Mouse (Mus musculus): ENCODE measurements around the gene Pik3c2b. TPM values are rescaled to one million over a fixed set of nuclear protein-coding genes. Genes with fewer than 3 reads are reported as not detected.
A peak's percentile ranks its signal among the peaks of the same experiment; 100 is the strongest.

The Pik3c2b gene
- polyA plus RNA-seq, 1 experiment from 2014 or later = 7.1 TPM

- Histone ChIP-seq H3K4me2 (no peak overlapping the region), H3K36me3 (ENCODE audit: insufficient read depth) (0 out of 2 replicates have a peak, but pooled peaks cover 3% of the 10 kb centered on the region), H3K9me3 (ENCODE audit: low read depth, low read length) (no peaks in the 10 kb centered on the region), H3K9ac (no peak overlapping the region), H3K4me1 (ENCODE audit: insufficient read depth) (peaks cover 20% of the 10 kb centered on the region), H3K27ac (ENCODE audit: low read depth) (peak overlapping the region; percentile 83; the same call in 1 of the 2 replicates), H3K4me3 (ENCODE audit: low read depth, low read length) (no peak overlapping the region), H3K27me3 (ENCODE audit: insufficient read depth, low read length) (no peaks in the 10 kb centered on the region)
- ATAC-seq (ENCODE audit: insufficient read depth) (no peak), DNase-seq (peak; percentile 57)
- WGBS = 68% methylated on average over 16 of the region's 16 CpGs
- TF ChIP-seq CTCF (IDR thresholded peaks at IDR 0.05; ENCODE audit: low read depth) = no peak
These were observed 26.4 kb downstream of the Pik3c2b start for GRCm38 (mm10) chr1:133071666-133072381.

DNA sequence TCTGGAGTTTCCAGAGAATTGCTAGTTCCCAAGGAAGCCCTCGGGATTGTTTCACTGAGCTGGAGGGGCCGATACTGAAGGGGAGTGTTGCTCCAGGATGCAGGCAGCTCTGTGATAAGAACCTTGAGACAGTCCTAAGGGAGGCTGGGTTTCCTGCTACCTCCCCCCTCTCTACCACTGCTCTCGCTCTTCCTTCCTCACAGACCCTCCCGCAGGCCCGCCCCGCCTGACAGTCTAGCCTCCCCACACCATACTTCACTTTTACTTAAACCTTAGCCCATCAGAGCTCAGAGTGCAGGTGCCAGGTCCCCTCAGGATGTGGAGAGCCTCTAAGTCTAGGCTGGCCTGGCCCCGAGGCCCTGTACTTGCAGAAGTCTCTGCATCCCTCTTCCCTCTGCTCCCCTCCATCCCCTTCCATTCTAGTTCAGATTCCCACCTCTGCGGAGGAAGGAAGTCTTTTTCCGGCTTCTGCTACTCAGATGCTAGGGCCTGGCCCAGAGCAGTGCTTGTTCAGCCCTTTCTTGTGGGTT, 27.9 kb downstream of the Pik3c2b start:
- WGBS = 42% methylated on average over 9 of the region's 9 CpGs
- H3K27me3 ChIP-seq (ENCODE audit: insufficient read depth, low read length) = no peaks in the 10 kb centered on the region
- H3K4me2 ChIP-seq = 0 out of 2 replicates have a peak overlapping the region, but pooled peaks have one; percentile 7
- 0 out of 2 replicates have a peak, but pooled peaks cover 3% of the 10 kb centered on the region for H3K36me3 ChIP-seq (ENCODE audit: insufficient read depth)
- H3K4me1 ChIP-seq (ENCODE audit: insufficient read depth) = peaks cover 35% of the 10 kb centered on the region
- no peak for TF ChIP-seq CTCF (IDR thresholded peaks at IDR 0.05; ENCODE audit: low read depth)
- no peak overlapping the region for H3K4me3 ChIP-seq (ENCODE audit: low read depth, low read length)
- H3K9ac ChIP-seq = no peak overlapping the region; the same call in 1 of the 2 replicates
- H3K9me3 ChIP-seq (ENCODE audit: low read depth, low read length) = no peaks in the 10 kb centered on the region
- peak overlapping the region; percentile 83 for H3K27ac ChIP-seq (ENCODE audit: low read depth)
- DNase-seq (peak; percentile 52), ATAC-seq (ENCODE audit: insufficient read depth) (peak; percentile 43; the same call in 1 of the 2 replicates)

DNA sequence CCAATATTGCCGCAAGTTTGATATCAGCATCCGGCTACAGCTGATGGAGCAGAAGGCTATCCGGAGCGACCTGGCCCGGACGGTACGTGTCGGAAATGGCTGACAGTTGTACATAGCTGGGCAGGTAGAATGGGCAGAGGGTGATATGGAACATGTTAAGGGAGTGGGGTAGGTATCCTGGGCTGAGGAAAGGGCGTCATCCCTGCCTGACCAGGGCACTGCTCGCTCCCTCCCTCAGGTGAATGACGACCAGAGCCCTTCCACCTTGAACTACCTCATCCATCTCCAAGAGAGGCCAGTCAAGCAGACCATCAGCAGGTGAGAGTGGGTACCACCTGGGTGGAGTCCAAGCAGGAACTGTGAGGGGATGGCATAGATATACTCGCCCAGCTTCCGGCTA, 29.1 kb downstream of the Pik3c2b start:
- WGBS = 90% methylated on average over 13 of the region's 13 CpGs
- ATAC-seq (ENCODE audit: insufficient read depth) (no peak), DNase-seq (no peak)
- peaks cover 35% of the 10 kb centered on the region for H3K4me1 ChIP-seq (ENCODE audit: insufficient read depth)
- H3K9me3 ChIP-seq (ENCODE audit: low read depth, low read length) = no peaks in the 10 kb centered on the region
- no peak overlapping the region for H3K4me3 ChIP-seq (ENCODE audit: low read depth, low read length)
- H3K36me3 ChIP-seq (ENCODE audit: insufficient read depth) = peaks cover 1% of the 10 kb centered on the region; the same call in 1 of the 2 replicates
- no peak for TF ChIP-seq CTCF (IDR thresholded peaks at IDR 0.05; ENCODE audit: low read depth)
- H3K9ac ChIP-seq = no peak overlapping the region
- H3K27me3 ChIP-seq (ENCODE audit: insufficient read depth, low read length) = no peaks in the 10 kb centered on the region
- H3K27ac ChIP-seq (ENCODE audit: low read depth) = no peak overlapping the region; the same call in 1 of the 2 replicates
- H3K4me2 ChIP-seq = no peak overlapping the region

GRCm38 (mm10) chr1:133075651-133076400, 30.4 kb downstream of the Pik3c2b start:
- Histone ChIP-seq H3K27me3 (ENCODE audit: insufficient read depth, low read length) (no peaks in the 10 kb centered on the region), H3K4me3 (ENCODE audit: low read depth, low read length) (no peak overlapping the region), H3K9ac (no peak overlapping the region), H3K4me2 (no peak overlapping the region), H3K27ac (ENCODE audit: low read depth) (no peak overlapping the region), H3K9me3 (ENCODE audit: low read depth, low read length) (no peaks in the 10 kb centered on the region), H3K36me3 (ENCODE audit: insufficient read depth) (peaks cover 4% of the 10 kb centered on the region; the same call in 1 of the 2 replicates), H3K4me1 (ENCODE audit: insufficient read depth) (peaks cover 31% of the 10 kb centered on the region)
- DNase-seq = no peak
- no peak for ATAC-seq (ENCODE audit: insufficient read depth)
- no peak for TF ChIP-seq CTCF (IDR thresholded peaks at IDR 0.05; ENCODE audit: low read depth)
- 67% methylated on average over 6 of the region's 6 CpGs for WGBS

GRCm38 (mm10) chr1:133076681-133077514, 31.4 kb downstream of the Pik3c2b start:
- 27% methylated on average over 20 of the region's 20 CpGs for WGBS
- peak overlapping the region; percentile 10; the same call in 1 of the 2 replicates for H3K4me2 ChIP-seq
- peak overlapping the region; percentile 65; the same call in 1 of the 2 replicates for H3K27ac ChIP-seq (ENCODE audit: low read depth)
- H3K27me3 ChIP-seq (ENCODE audit: insufficient read depth, low read length) = no peaks in the 10 kb centered on the region
- peaks cover 4% of the 10 kb centered on the region; the same call in 1 of the 2 replicates for H3K36me3 ChIP-seq (ENCODE audit: insufficient read depth)
- H3K9me3 ChIP-seq (ENCODE audit: low read depth, low read length) = no peaks in the 10 kb centered on the region
- ATAC-seq (ENCODE audit: insufficient read depth) = peak; percentile 70
- DNase-seq = peak; percentile 83
- no peak for TF ChIP-seq CTCF (IDR thresholded peaks at IDR 0.05; ENCODE audit: low read depth)
- H3K4me1 ChIP-seq (ENCODE audit: insufficient read depth) = peaks cover 31% of the 10 kb centered on the region
- H3K4me3 ChIP-seq (ENCODE audit: low read depth, low read length) = no peak overlapping the region
- no peak overlapping the region for H3K9ac ChIP-seq

DNA sequence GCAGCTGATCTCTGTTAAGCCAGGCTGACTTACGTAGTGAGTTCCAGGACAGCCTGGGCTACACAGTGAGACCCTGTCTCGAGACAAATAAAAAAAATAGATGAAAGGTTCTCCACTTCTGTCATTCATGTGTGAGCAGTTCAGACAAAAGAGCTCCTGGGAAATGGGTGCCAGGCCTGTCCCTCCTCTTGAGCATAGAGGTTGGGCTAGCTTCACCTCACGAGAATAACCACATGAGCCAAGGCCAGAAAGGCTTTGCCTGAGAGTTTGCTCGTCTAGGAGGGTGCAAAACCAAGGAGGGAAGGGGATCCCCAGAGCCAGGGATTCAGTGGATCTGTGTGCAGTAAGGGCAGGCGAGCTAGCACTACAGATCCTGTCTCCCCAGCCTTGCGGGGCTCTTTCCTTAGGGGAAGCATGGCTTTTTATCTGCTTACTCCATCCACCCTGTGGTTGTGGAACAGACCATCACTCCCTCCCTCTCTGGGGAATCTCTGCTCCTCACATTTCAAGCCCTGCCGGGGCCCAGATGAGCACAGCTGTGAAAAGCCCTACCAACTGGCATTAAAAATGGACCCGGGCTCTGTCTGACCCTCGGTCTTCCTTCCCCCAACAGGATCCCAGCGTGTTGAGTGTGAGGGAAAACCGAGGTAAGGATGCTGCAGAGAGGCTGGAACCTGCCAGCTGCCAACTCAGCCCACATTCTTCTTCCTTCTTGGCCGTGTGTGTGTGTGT, 32.3 kb downstream of the Pik3c2b start:
- Histone ChIP-seq H3K27ac (ENCODE audit: low read depth) (peak overlapping the region; percentile 65; the same call in 1 of the 2 replicates), H3K4me3 (ENCODE audit: low read depth, low read length) (no peak overlapping the region), H3K36me3 (ENCODE audit: insufficient read depth) (peaks cover 4% of the 10 kb centered on the region; the same call in 1 of the 2 replicates), H3K4me1 (ENCODE audit: insufficient read depth) (peaks cover 30% of the 10 kb centered on the region), H3K9ac (no peak overlapping the region), H3K9me3 (ENCODE audit: low read depth, low read length) (no peaks in the 10 kb centered on the region), H3K4me2 (no peak overlapping the region), H3K27me3 (ENCODE audit: insufficient read depth, low read length) (no peaks in the 10 kb centered on the region)
- ATAC-seq (ENCODE audit: insufficient read depth) = peak; percentile 25
- TF ChIP-seq CTCF (IDR thresholded peaks at IDR 0.05; ENCODE audit: low read depth) = no peak
- DNase-seq = peak; percentile 65
- WGBS = 40% methylated on average over 12 of the region's 12 CpGs

All from lung, embryonic 14.5 days (tissue).